Mouse (Mus musculus) forelimb bud, embryonic 11.5 days (tissue): Measurements from ENCODE around the gene Clrn1.

Source experiments
- DNase-seq: peaks from one replicate; pipeline ENCODE4 v3.0.0-alpha.2; 2012; ENCODE audit warnings: low read depth, low spot score

Gene Clrn1

GRCm38 (mm10) chr3:58831586-58831985 lies 53.6 kb downstream of the Clrn1 start:
- DNase-seq = no peak

- DNase-seq = no peak
Measured at GRCm38 (mm10) chr3:58829926-58830325, 55.2 kb downstream of the Clrn1 start.

- no peak for DNase-seq
Measured at GRCm38 (mm10) chr3:58828366-58829153, 56.6 kb downstream of the Clrn1 start.

GRCm38 (mm10) chr3:58826266-58826665 lies 58.9 kb downstream of the Clrn1 start:
- no peak for DNase-seq

- DNase-seq = no peak
Measured at GRCm38 (mm10) chr3:58822211-58822610, 62.9 kb downstream of the Clrn1 start, which contains the start of gene Mindy4b-ps. Mindy4b-ps (minus strand) TSS chr3:58822311.

GRCm38 (mm10) chr3:58817337-58817736 lies 67.8 kb downstream of the Clrn1 start:
- DNase-seq = no peak

- no peak for DNase-seq
Measured at GRCm38 (mm10) chr3:58814191-58814590, 70.9 kb downstream of the Clrn1 start.

GRCm38 (mm10) chr3:58810353-58810752 lies 74.8 kb downstream of the Clrn1 start:
- peak; percentile 47 for DNase-seq

- DNase-seq = no peak
Measured at GRCm38 (mm10) chr3:58809111-58809915, 75.8 kb downstream of the Clrn1 start.

- DNase-seq = no peak
Measured at GRCm38 (mm10) chr3:58808636-58809035, 76.5 kb downstream of the Clrn1 start.

- DNase-seq = no peak
Measured at GRCm38 (mm10) chr3:58804745-58805144, 80.4 kb downstream of the Clrn1 start.

- no peak for DNase-seq
Measured at GRCm38 (mm10) chr3:58798676-58799075, 86.5 kb downstream of the Clrn1 start.

- DNase-seq = no peak
Measured at GRCm38 (mm10) chr3:58798245-58798644, 86.9 kb downstream of the Clrn1 start.
